Mouse (Mus musculus) intestine, postnatal 0 days (tissue): ENCODE data around the gene Dlx3. TPM values are rescaled to one million over a fixed set of nuclear protein-coding genes. Genes with fewer than 3 reads are reported as not detected.

Experiments used
- ATAC-seq: fragments of 200-750 bp; cut with Nextera tagmentation; 2 replicates; pipeline ENCODE4 v1.8.0; 2017; ENCODE audit warnings: mild to moderate bottlenecking, moderate TSS enrichment, moderate library complexity
- H3K27ac ChIP-seq: fragments of 300-500 bp; sonication (generic); 2 replicates; pipeline ENCODE4 v1.5.1; 2014; ENCODE audit warnings: mild to moderate bottlenecking, low read depth, low read length, moderate library complexity
- H3K27me3 ChIP-seq: fragments of 300-500 bp; sonication (generic); replicated peaks from 2 replicates; pipeline ENCODE4 v1.6.1; 2014; ENCODE audit warnings: low read length, mixed read lengths; ENCODE audit not compliant: control insufficient read depth, insufficient read depth
- H3K36me3 ChIP-seq: fragments of 300-500 bp; sonication (generic); 2 replicates; pipeline ENCODE4 v1.6.1; 2014; ENCODE audit warnings: mild to moderate bottlenecking, moderate library complexity; ENCODE audit not compliant: control insufficient read depth, insufficient read depth
- H3K4me1 ChIP-seq: fragments of 300-500 bp; sonication (generic); replicated peaks from 2 replicates; pipeline ENCODE4 v1.6.1; 2014; ENCODE audit warnings: antibody characterized with exemption, low read length, mixed read lengths; ENCODE audit not compliant: control insufficient read depth, insufficient read depth
- H3K4me2 ChIP-seq: fragments of 300-500 bp; sonication (generic); replicated peaks from 2 replicates; pipeline ENCODE4 v1.6.1; 2014; ENCODE audit warnings: low read depth, mild to moderate bottlenecking, moderate library complexity
- H3K4me3 ChIP-seq: fragments of 300-500 bp; sonication (generic); 2 replicates; pipeline ENCODE4 v1.5.1; 2014; ENCODE audit warnings: low read depth, low read length
- H3K9ac ChIP-seq: fragments of 300-500 bp; sonication (generic); 2 replicates; pipeline ENCODE4 v1.6.1; 2014; ENCODE audit warnings: mild to moderate bottlenecking, low read depth, low read length
- H3K9me3 ChIP-seq: fragments of 300-500 bp; sonication (generic); 2 replicates; pipeline ENCODE4 v1.6.1; 2016; ENCODE audit warnings: mixed run types; ENCODE audit not compliant: control insufficient read depth
- CTCF ChIP-seq: sonication (generic); IDR thresholded peaks from 2 replicates; pipeline ENCODE4 v1.5.1; 2016; ENCODE audit warnings: low read depth, mild to moderate bottlenecking, control low read depth, antibody characterized with exemption, moderate library complexity
- WGBS: fragments of 180-500 bp; shearing (Covaris S2); extraction: QIAGEN DNeasy Blood & Tissue Kit; methylation state at CpG from one replicate; pipeline ENCODE4 v1.1.7; 2014; 5-methylcytosine and 5-hydroxymethylcytosine counted together
- polyA plus RNA-seq: library from polyadenylated mRNA; unstranded; fragments of >200 nt; fragmentation: Nextera tagmentation; extraction: Ambion mirVana; gene quantifications from 2 replicates; pipeline ENCODE4 v1.2.1, GENCODE M21; 2015

The Dlx3 gene
- polyA plus RNA-seq, 1 experiment from 2014 or later, result 0.44 TPM

- Histone ChIP-seq H3K36me3 (no peaks in the 10 kb centered on the region), H3K4me1 (0 out of 2 replicates have a peak, but pooled peaks cover 6% of the 10 kb centered on the region), H3K27ac (no peak overlapping the region), H3K9ac (no peak overlapping the region), H3K9me3 (no peaks in the 10 kb centered on the region), H3K4me2 (no peak overlapping the region), H3K27me3 (no peaks in the 10 kb centered on the region), H3K4me3 (no peak overlapping the region)
- WGBS, result 61% methylated on average over 6 of the region's 6 CpGs
- no peak for TF ChIP-seq CTCF
- no peak for ATAC-seq
Measured at GRCm38 (mm10) chr11:95079256-95079875, 40.6 kb upstream of the Dlx3 start.

DNA sequence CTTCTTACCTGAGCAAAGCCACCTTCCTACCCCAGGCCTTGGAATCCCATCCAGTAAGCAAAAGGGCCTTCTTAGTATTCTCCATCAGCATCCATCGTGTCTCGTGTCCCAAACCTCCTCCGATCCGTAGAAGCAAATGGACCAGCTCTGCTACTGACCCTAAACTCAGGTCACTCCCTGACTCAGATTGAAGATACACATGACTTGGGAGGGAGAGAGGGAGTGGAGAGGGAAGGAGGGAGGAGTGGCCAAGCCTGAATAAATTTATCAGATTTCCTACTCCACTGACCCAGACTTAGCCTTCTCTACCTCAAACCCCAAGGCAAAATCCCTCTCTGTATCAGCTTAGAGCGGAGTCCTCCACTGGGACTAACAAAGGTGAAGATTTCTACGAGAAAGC lies 39.1 kb upstream of the Dlx3 start:
- Histone ChIP-seq H3K27ac (no peak overlapping the region), H3K4me3 (no peak overlapping the region), H3K9me3 (no peaks in the 10 kb centered on the region), H3K4me2 (no peak overlapping the region), H3K4me1 (0 out of 2 replicates have a peak, but pooled peaks cover 5% of the 10 kb centered on the region), H3K27me3 (no peaks in the 10 kb centered on the region), H3K36me3 (no peaks in the 10 kb centered on the region), H3K9ac (no peak overlapping the region)
- no peak for TF ChIP-seq CTCF
- WGBS, result 85% methylated on average over 6 of the region's 6 CpGs
- ATAC-seq, result no peak

- no peak overlapping the region for H3K9ac ChIP-seq
- 0 out of 2 replicates have a peak, but pooled peaks cover 5% of the 10 kb centered on the region for H3K4me1 ChIP-seq
- H3K27ac ChIP-seq, result no peak overlapping the region
- WGBS, result 87% methylated on average over 7 of the region's 7 CpGs
- H3K27me3 ChIP-seq, result no peaks in the 10 kb centered on the region
- no peaks in the 10 kb centered on the region for H3K36me3 ChIP-seq
- no peaks in the 10 kb centered on the region for H3K9me3 ChIP-seq
- ATAC-seq, result no peak
- H3K4me2 ChIP-seq, result no peak overlapping the region
- no peak overlapping the region for H3K4me3 ChIP-seq
- TF ChIP-seq CTCF, result no peak
Measured at GRCm38 (mm10) chr11:95082896-95083295, 37.0 kb upstream of the Dlx3 start.

DNA sequence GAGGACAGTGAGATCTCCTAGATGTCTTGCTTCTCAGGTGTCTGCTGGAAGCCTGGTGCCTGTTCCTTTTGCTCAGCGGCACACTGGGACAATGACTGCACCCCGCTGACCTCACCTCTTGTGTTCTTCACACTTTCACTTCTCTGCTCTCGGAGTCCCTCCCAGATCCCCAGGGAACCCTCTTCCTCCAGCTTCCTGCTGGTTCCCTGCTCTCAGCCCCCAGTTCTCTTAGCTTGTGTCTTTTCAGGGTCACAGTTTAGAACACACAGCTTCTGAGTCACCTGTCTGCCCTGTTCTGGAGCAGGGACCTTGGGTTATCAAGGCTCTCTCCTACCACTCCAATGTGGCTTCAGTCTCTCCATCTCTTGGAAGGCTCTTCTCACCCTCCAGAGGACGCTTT lies 35.7 kb upstream of the Dlx3 start:
- H3K9me3 ChIP-seq, result no peaks in the 10 kb centered on the region
- H3K27me3 ChIP-seq, result no peaks in the 10 kb centered on the region
- no peak overlapping the region for H3K4me3 ChIP-seq
- WGBS, result 40% methylated on average over 4 of the region's 4 CpGs
- no peak overlapping the region for H3K27ac ChIP-seq
- no peak for TF ChIP-seq CTCF
- no peaks in the 10 kb centered on the region for H3K36me3 ChIP-seq
- ATAC-seq, result no peak
- no peaks in the 10 kb centered on the region for H3K4me1 ChIP-seq
- H3K9ac ChIP-seq, result no peak overlapping the region
- H3K4me2 ChIP-seq, result no peak overlapping the region

GRCm38 (mm10) chr11:95084811-95085382 lies 35.0 kb upstream of the Dlx3 start:
- no peaks in the 10 kb centered on the region for H3K27me3 ChIP-seq
- H3K27ac ChIP-seq, result no peak overlapping the region
- 54% methylated on average over 5 of the region's 5 CpGs for WGBS
- TF ChIP-seq CTCF, result no peak
- no peak for ATAC-seq
- no peaks in the 10 kb centered on the region for H3K9me3 ChIP-seq
- no peak overlapping the region for H3K4me2 ChIP-seq
- no peaks in the 10 kb centered on the region for H3K4me1 ChIP-seq
- H3K36me3 ChIP-seq, result no peaks in the 10 kb centered on the region
- H3K4me3 ChIP-seq, result no peak overlapping the region
- H3K9ac ChIP-seq, result no peak overlapping the region

DNA sequence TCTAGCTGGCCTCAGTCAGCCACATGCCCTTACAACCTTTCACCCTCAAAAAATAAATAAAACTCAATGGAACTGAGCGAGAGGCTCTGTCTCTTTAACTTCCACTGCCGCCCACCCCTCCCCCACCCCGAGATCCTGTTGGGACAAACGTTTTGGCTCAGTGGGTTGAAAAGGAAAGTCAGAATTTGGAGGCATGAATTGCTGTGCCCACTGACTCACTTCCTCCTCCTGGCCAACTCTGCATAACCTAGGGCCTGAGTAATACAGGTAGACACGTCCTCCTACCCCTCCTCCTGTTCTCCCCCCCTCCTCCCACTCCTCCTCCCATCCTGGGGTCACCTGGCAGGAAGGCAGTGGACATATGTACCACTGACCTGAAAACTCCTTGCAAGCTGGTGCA lies 34.2 kb upstream of the Dlx3 start:
- no peak for ATAC-seq
- Histone ChIP-seq H3K4me3 (no peak overlapping the region), H3K9ac (no peak overlapping the region), H3K27me3 (no peaks in the 10 kb centered on the region), H3K36me3 (no peaks in the 10 kb centered on the region), H3K4me1 (no peaks in the 10 kb centered on the region), H3K4me2 (no peak overlapping the region), H3K9me3 (no peaks in the 10 kb centered on the region), H3K27ac (no peak overlapping the region)
- 34% methylated on average over 5 of the region's 5 CpGs for WGBS
- TF ChIP-seq CTCF, result no peak
